Mouse (Mus musculus) heart, postnatal 10 days (tissue): ENCODE measurements around the gene Lsamp. TPM values are rescaled to one million over a fixed set of nuclear protein-coding genes. Genes with fewer than 3 reads are reported as not detected.

Experiments used
- DNase-seq, 2 experiments: peaks; one replicate each; pipeline ENCODE4 v3.0.0; 2021
- intact Hi-C: fragments of 180-260 bp; cut with DNase I; formaldehyde crosslinking; loops from one replicate; pipeline ENCODE4 v1.15.1; 2025
- total RNA-seq, 2 experiments: library from RNA; stranded (reverse); gene quantifications; 2 replicates each; pipeline ENCODE4 v1.2.3; 2021

The Lsamp gene
- total RNA-seq, 2 experiments from 2014 or later = 1.3 to 1.6 TPM

GRCm38 (mm10) chr16:41102805-41103204 lies 1118.6 kb downstream of the Lsamp start:
- DNase-seq = no peak
- intact Hi-C loops = no loop called here

- intact Hi-C loops = no loop called here
- no peak for DNase-seq
Observed at GRCm38 (mm10) chr16:41124361-41124760, 1140.2 kb downstream of the Lsamp start.

GRCm38 (mm10) chr16:41125051-41125450 lies 1140.9 kb downstream of the Lsamp start:
- DNase-seq = no peak
- intact Hi-C loops = no loop called here

- intact Hi-C loops = no loop called here
- no peak for DNase-seq
Observed at GRCm38 (mm10) chr16:41131053-41131452, 1146.9 kb downstream of the Lsamp start.

GRCm38 (mm10) chr16:41172839-41173238 lies 1188.7 kb downstream of the Lsamp start:
- intact Hi-C loops = no loop called here
- DNase-seq = no peak

- DNase-seq = no peak
- intact Hi-C loops = no loop called here
Observed at GRCm38 (mm10) chr16:41179557-41179956, 1195.4 kb downstream of the Lsamp start.

- no peak for DNase-seq
- intact Hi-C loops = no loop called here
Observed at GRCm38 (mm10) chr16:41180867-41181266, 1196.7 kb downstream of the Lsamp start.

GRCm38 (mm10) chr16:41210055-41210454 lies 1225.9 kb downstream of the Lsamp start:
- intact Hi-C loops = no loop called here
- no peak for DNase-seq

- DNase-seq = no peak
- intact Hi-C loops = no loop called here
Observed at GRCm38 (mm10) chr16:41235829-41236228, 1251.7 kb downstream of the Lsamp start.

- DNase-seq = peak; percentile 5 to 15
- intact Hi-C loops = loop anchor here (5.0 to 10.0 kb wide), 2 partner anchors 598 to 776 kb away; no protein-coding TSS in a partner anchor
Observed at GRCm38 (mm10) chr16:41242841-41243240, 1258.7 kb downstream of the Lsamp start.

GRCm38 (mm10) chr16:41244711-41245110 lies 1260.5 kb downstream of the Lsamp start:
- DNase-seq = peak; percentile 27 to 48
- intact Hi-C loops = loop anchor here (5.0 to 10.0 kb wide), 2 partner anchors 600 to 777 kb away; no protein-coding TSS in a partner anchor

GRCm38 (mm10) chr16:41258145-41259035 lies 1274.2 kb downstream of the Lsamp start:
- DNase-seq = peak; percentile 44 to 79
- intact Hi-C loops = loop anchor here (1.0 to 10.0 kb wide), 2 partner anchors 577 to 906 kb away; no protein-coding TSS in a partner anchor

- intact Hi-C loops = no loop called here
- DNase-seq = no peak
Observed at GRCm38 (mm10) chr16:41275999-41276671, 1292.0 kb downstream of the Lsamp start.

GRCm38 (mm10) chr16:41317992-41318391 lies 1333.8 kb downstream of the Lsamp start:
- intact Hi-C loops = no loop called here
- no peak for DNase-seq

- no peak for DNase-seq
- intact Hi-C loops = no loop called here
Observed at GRCm38 (mm10) chr16:41343431-41343830, 1359.3 kb downstream of the Lsamp start.

GRCm38 (mm10) chr16:41365138-41365537 lies 1381.0 kb downstream of the Lsamp start:
- intact Hi-C loops = no loop called here
- no peak for DNase-seq

- intact Hi-C loops = no loop called here
- no peak for DNase-seq
Observed at GRCm38 (mm10) chr16:41383702-41384101, 1399.5 kb downstream of the Lsamp start.

- intact Hi-C loops = no loop called here
- no peak for DNase-seq
Observed at GRCm38 (mm10) chr16:41384288-41384687, 1400.1 kb downstream of the Lsamp start.

GRCm38 (mm10) chr16:41408850-41409249 lies 1424.7 kb downstream of the Lsamp start:
- intact Hi-C loops = no loop called here
- no peak for DNase-seq

- no peak for DNase-seq
- intact Hi-C loops = no loop called here
Observed at GRCm38 (mm10) chr16:41410671-41411070, 1426.5 kb downstream of the Lsamp start.

- DNase-seq = no peak
- intact Hi-C loops = no loop called here
Observed at GRCm38 (mm10) chr16:41417363-41417762, 1433.2 kb downstream of the Lsamp start.

- DNase-seq = peak in 1 of 2 experiments; percentile 1
Observed at GRCm38 (mm10) chr16:41467391-41467790, 1483.2 kb downstream of the Lsamp start.

More at GRCm38 (mm10) chr16:41467391-41467790, 1483.2 kb downstream of the Lsamp start:
- intact Hi-C loops = no loop called here
